Mouse (Mus musculus) layer of hippocampus, adult 18-20 months (tissue): ENCODE measurements around the gene Tnip2. TPM values are rescaled to one million over a fixed set of nuclear protein-coding genes. Genes with fewer than 3 reads are reported as not detected.

Source experiments
- DNase-seq, 2 experiments: peaks; one replicate each; pipeline ENCODE4 v3.0.0; 2022; ENCODE audit warnings: low spot score in 2 of 2
- total RNA-seq, 2 experiments: library from RNA; stranded (reverse); gene quantifications; 2 replicates each; pipeline ENCODE4 v1.2.3; 2021

The Tnip2 gene
- total RNA-seq, 2 experiments from 2014 or later = 22.9 to 24.3 TPM

- DNase-seq = no peak
Measured at GRCm38 (mm10) chr5:34466079-34466478, 47.7 kb downstream of the Tnip2 start.

GRCm38 (mm10) chr5:34461841-34462240, 52.0 kb downstream of the Tnip2 start:
- DNase-seq = no peak

- no peak for DNase-seq
Measured at GRCm38 (mm10) chr5:34461294-34461693, 52.5 kb downstream of the Tnip2 start.

GRCm38 (mm10) chr5:34458994-34459393, 54.8 kb downstream of the Tnip2 start:
- peak in 1 of 2 experiments; percentile 44 for DNase-seq

- no peak for DNase-seq
Measured at GRCm38 (mm10) chr5:34446207-34446606, 67.6 kb downstream of the Tnip2 start.

Other genes with a start within 250 kb of the Tnip2 start
- gene Zfyve28, start 225.5 kb downstream of the Tnip2 start, total RNA-seq = 10 to 100 TPM; 30.8 to 32.0 TPM
- gene Cfap99, start 225.4 kb downstream of the Tnip2 start, total RNA-seq = under 1 TPM; 0.36 to 0.42 TPM
- gene Rnf4, start 177.7 kb downstream of the Tnip2 start, total RNA-seq = 10 to 100 TPM; 76.8 to 82.1 TPM
- gene Fam193a, start 144.1 kb downstream of the Tnip2 start, total RNA-seq = 10 to 100 TPM; 38.7 to 42.7 TPM
- 1 to 10 TPM; 3.9 to 5.2 TPM for gene Sh3bp2, start 11.8 kb upstream of the Tnip2 start, total RNA-seq
- gene Add1, start 59.7 kb upstream of the Tnip2 start, total RNA-seq = 100 to 1,000 TPM; 452 to 467 TPM
- 10 to 100 TPM; 33.3 to 43.6 TPM for gene Mfsd10, start 123.2 kb upstream of the Tnip2 start, total RNA-seq
- gene Nop14, start 146.2 kb upstream of the Tnip2 start, total RNA-seq = 10 to 100 TPM; 15.9 to 16.0 TPM
- gene Grk4, start 146.4 kb upstream of the Tnip2 start, total RNA-seq = 1 to 10 TPM; 5.3 to 5.6 TPM
- gene Htt, start 247.7 kb upstream of the Tnip2 start, total RNA-seq = 10 to 100 TPM; 75.0 to 76.4 TPM